Mouse (Mus musculus) monocyte, adult 59 days (primary cell): ENCODE data around the gene Msrb1. TPM values are rescaled to one million over a fixed set of nuclear protein-coding genes. Genes with fewer than 3 reads are reported as not detected.

Experiments used
- total RNA-seq, 2 experiments: library from RNA; stranded (reverse); gene quantifications; one replicate each; pipeline ENCODE4 v1.2.4; 2023

Gene Msrb1
- 100 to 1,000 TPM; 740 to 885 TPM for total RNA-seq

DNA sequence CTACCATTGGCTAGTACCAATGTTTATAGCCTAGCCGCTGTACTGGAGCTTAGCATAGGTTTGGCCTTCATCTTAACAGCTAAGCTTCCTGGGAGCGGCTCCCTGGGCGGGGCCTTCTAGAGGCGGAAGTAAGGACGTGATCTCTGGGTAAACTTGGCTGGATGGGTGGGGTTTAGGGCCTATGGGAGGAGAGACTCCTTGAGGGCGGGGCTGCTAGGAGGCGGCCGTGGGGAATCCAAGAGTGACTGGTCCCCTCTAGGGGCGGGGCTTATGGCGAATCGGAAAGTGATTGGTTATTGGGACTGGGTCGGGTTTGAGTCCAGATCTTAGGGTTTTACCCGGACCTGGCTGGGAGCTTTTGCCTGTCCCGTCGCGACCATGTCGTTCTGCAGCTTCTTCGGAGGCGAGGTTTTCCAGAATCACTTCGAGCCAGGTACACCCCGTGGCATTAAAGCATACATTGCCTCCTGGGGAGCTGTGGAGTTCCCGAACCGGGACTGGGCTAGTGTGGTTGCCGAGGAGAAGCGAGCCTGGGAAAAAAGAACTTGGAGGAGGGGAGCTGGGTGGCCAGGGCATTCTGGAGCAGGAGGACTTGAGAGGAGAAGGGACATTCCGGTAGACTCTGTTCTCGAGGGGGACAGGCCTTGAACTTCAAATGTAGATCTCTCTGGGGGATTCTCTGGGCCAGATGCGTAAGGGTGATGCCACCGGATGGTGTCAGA is at the start of gene Msrb1:
Gene Msrb1 (plus strand): TSS at position 313 of the 722 bp plus-strand sequence.

DNA sequence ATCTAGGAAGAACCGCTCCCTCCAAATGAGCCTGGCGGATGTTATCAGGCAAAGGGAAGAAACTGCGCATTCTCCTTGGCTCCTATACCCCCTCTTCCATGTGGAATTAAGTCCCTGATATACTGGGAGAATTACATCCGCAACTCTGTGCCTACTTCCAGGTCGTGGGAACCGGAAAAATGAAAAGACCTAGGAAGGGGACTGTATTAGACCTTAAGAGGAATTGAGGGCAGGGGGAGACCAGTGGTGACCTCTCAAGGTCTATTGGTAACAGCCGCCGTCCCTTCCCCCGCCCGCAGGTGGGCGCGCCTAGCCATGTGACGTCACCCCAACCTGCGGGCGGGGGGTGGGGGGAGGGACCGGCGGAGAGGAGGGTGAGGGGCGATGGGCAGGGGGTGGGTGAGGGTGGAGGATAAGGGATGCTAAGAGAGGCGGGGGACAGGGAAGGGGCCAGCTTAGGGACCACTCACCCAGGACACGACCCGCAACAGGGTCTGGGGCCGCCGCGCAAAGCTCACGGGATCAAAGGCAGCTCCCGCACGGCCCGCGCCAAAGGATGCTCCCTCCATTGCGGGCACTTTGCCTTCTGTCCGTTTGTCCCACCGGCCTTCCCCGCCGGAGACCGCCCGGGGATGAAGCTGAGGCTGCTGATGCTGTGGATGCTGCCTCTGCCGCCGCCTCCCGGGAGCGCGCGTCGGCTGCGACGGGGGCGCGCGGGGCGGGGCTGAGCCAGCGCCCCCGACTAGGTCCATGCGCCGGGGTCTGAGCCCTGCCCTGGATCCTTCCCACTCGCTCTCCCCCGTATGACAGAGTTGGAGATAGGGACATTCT is 47.0 kb upstream of the Msrb1 start, which contains the start of gene Syngr3:
Gene Syngr3 (minus strand): TSS at position 705 of the 831 bp plus-strand sequence.

DNA sequence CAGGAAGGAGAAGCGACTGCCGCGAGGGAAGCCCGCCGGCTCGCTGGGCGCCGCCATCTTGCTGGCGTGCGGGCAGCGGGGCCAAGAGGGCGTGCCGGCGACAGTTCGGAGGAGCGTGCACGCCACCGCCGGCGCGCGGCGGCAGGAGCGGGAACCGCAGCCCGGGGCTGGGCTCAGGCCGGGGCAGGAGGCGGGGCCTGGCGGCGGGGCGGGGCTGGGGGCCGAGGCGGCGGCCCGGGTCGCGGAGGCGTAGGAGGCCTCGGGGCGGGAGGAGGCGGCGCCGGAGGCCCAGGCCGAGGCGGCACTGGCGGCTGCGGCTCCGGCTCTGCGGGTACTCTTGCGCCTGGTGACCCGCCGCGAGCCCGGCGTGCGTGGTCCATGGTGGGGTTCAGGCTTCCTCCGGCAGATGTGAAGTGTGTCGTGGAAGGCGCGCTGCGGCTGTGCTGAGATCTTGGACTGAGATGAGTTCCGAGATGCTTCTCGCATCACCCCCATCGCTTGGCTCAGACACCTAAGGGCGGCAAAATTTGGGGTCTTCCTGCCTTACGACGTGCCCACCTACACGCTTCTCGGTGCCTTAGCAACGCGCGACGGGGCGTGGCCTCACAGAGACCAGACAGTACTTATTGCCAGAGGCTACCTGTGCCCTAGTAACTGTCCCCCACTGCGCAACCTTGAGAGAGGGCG is 40.3 kb upstream of the Msrb1 start, which contains the start of the genes Gfer and Noxo1:
Gene Gfer (minus strand): TSS at position 146 of the 687 bp plus-strand sequence.
Gene Noxo1 (plus strand): TSS at position 224 of the 687 bp plus-strand sequence.

DNA sequence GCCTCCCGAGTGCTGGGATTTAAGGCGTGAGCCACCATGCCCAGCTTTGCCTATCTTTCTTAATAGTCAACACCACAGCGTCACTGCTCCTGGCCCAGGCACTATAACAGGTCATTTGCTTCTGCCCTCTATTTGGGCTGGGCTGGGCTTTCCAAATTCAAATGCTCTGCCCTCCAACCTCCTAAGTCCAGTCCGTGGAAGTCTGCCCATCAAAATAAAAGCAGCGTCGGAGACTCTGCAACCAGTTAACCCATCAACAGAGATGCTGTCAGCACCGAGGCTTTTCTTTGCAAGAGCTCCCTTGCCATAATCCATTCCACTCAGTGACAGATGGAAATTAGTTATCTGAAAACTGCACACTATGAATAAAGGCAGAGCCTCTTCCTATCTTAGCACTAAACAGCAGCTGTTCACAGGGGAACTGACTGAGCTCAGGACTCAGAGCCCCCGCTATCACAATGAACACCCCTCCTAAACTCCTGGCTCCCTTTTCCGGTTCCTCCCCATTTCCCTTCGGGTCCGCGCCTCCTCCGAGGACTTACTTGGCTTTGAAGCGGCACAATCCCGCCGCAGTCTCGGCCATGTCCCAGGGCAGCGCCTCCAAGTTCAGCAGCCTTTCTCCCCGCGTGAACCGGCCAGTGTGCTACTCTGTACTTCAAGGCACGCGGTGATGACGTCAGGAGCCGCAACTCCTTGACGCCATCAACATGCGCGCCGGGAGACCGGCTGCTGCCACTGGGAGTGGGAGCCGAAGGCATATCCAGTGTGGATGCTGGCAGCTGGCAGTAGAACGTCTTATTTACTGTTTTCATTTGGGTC is 29.3 kb upstream of the Msrb1 start, which contains the start of gene Tbl3:
Gene Tbl3 (minus strand): TSS at position 679 of the 819 bp plus-strand sequence.

DNA sequence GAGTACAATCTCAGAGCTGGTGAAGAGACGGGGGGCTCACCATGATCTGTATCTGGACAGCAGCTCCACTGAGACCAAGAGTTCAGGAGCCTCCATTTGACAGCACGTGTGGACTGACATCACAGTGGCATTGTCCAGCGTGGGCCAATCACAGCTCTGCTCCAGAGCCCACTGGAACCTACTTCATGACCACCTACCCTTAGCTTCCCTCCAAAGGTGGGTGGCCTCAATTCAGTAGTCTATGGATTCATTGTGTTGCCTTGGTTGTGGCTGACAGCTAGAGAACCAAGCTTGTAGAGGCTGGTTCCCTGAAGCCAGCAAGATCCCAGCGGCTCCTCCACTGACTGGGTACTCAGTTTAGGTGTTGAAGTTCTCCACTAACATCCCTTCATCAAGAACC is 18.5 kb upstream of the Msrb1 start, which contains the start of the genes Rnf151 and Rps2:
Gene Rnf151 (minus strand): TSS at position 121 of the 400 bp plus-strand sequence.
Gene Rps2 (plus strand): TSS at position 174 of the 400 bp plus-strand sequence.

DNA sequence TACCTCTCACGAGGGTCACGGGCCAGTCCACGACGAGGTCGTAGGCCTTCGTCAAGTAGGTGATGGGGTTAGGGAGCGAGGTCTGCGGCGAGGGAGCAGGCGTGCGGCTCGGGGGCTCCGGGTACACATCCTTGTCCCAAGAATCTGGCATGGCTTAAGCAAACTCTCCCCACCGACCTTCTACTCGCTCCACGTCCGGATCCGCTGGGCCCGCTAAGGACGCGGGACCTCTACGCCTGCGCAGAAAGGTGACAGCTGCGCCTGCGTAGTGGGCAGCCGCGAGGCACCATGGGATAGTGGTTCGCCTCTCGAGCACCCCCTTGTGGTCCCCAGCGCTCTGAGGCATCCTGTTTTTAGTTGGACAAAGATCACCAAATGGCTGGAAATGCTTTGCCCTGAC is 12.3 kb upstream of the Msrb1 start, which contains the start of gene Ndufb10:
Gene Ndufb10 (minus strand): TSS at position 295 of the 400 bp plus-strand sequence.

DNA sequence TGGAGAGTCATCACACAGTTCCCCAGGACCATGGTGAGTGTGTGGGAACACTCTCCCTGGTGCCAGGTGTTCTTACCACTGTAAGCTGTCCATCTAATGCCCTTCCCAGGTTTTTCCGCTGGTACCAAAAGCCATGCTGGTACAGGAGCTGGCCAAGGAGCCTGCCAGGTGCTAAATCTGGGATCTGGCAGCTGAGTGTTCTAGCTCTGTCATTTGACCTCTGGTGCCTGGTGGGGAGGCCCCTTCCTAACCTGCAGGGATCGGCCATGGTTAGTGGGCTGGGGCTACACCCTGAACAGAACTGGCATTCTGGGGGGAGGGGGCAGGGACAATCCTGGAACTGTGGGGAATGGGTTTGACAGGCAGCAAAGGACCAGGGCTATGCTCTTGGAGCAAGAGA is 8.8 kb upstream of the Msrb1 start, which contains the start of gene Rpl3l:
Gene Rpl3l (plus strand): TSS at position 203 of the 400 bp plus-strand sequence.

DNA sequence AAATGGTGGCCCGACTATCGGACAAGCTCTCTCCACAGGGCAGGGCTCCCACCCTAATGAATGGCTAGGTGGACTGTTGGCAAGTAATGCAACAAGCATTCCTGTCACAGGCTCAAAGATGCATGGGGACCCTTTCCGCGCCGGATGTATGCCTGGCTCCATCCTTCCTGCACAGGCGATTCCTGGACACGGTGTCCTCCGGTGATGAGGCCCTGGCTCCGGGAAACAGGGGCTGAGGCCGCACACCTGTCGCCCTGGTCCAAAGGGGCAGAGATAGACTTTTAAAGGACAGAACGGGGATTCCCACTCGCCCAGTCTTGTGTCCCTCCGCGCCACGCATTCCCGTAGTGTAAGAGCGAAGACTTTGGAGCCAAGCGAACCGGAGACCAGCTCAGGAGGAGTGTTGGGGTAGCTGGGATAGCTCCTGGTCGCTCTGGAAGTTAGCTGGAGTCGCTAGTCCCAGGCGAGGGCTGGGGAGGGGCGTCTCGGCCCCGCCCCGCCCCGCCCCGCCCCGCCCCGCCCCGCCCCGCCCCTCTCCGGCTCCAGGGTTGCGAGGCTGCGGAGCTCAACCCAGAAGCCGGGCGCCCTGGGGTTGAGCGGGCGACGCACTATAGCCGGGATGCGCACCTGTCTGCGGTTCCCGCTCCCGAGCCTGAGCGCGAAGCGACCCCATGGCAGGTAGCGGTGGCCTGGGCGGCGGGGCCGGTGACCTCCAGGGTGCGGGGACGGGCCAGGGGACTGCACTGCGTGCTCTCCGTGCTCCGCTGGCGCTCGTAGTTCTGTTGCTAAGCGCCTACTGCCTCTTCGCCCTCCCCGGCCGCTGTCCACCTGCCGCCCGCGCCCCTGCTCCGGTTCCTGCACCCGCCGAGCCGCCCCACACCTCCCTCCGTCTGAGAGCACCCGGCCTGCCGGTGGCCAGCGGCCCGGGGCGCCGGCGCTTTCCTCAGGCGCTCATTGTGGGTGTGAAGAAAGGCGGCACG is 16.3 kb downstream of the Msrb1 start, which contains the start of gene Hs3st6:
Gene Hs3st6 (plus strand): TSS at position 574 of the 980 bp plus-strand sequence.

Other genes with a start within 250 kb of the Msrb1 start
- gene Caskin1, start 248.0 kb upstream of the Msrb1 start, total RNA-seq, result not detected
- gene Traf7, start 208.7 kb upstream of the Msrb1 start, total RNA-seq, result 100 to 1,000 TPM; 141 to 154 TPM
- gene Rab26, start 202.4 kb upstream of the Msrb1 start, total RNA-seq, result 1 to 10 TPM in 1 of 2 experiments, under 1 TPM in 1; 0.58 to 1.6 TPM
- gene Pkd1, start 186.8 kb upstream of the Msrb1 start, total RNA-seq, result 10 to 100 TPM; 41.4 to 46.0 TPM
- 10 to 100 TPM; 68.8 to 75.5 TPM for gene Tsc2, start 104.0 kb upstream of the Msrb1 start, total RNA-seq
- 1 to 10 TPM; 1.7 to 2.5 TPM for gene Nthl1, start 104.0 kb upstream of the Msrb1 start, total RNA-seq
- gene Slc9a3r2, start 86.3 kb upstream of the Msrb1 start, total RNA-seq, result 1 to 10 TPM; 2.1 to 2.9 TPM
- gene Npw, start 78.2 kb upstream of the Msrb1 start, total RNA-seq, result not detected
- gene Zfp598, start 67.0 kb upstream of the Msrb1 start, total RNA-seq, result 10 to 100 TPM; 46.6 to 48.8 TPM
- gene Syngr3, start 46.7 kb upstream of the Msrb1 start, total RNA-seq, result not detected
- gene Gfer, start 40.5 kb upstream of the Msrb1 start, total RNA-seq, result 10 to 100 TPM; 15.5 to 18.1 TPM
- gene Noxo1, start 40.4 kb upstream of the Msrb1 start, total RNA-seq, result 1 to 10 TPM; 3.4 to 5.3 TPM
- gene Tbl3, start 29.0 kb upstream of the Msrb1 start, total RNA-seq, result 10 to 100 TPM; 16.1 to 22.1 TPM
- gene Rnf151, start 18.6 kb upstream of the Msrb1 start, total RNA-seq, result not detected
- 100 to 1,000 TPM; 714 to 754 TPM for gene Rps2, start 18.5 kb upstream of the Msrb1 start, total RNA-seq
- gene Ndufb10, start 12.2 kb upstream of the Msrb1 start, total RNA-seq, result 100 to 1,000 TPM in 1 of 2 experiments, 10 to 100 TPM in 1; 70.4 to 102 TPM
- 1 to 10 TPM; 1.6 to 3.7 TPM for gene Rpl3l, start 8.8 kb upstream of the Msrb1 start, total RNA-seq
- not detected for gene Hs3st6, start 16.3 kb downstream of the Msrb1 start, total RNA-seq
- gene Meiob, start 67.6 kb downstream of the Msrb1 start, total RNA-seq, result not detected
- gene Hagh, start 103.5 kb downstream of the Msrb1 start, total RNA-seq, result 10 to 100 TPM; 46.8 to 63.2 TPM
- gene Fahd1, start 113.7 kb downstream of the Msrb1 start, total RNA-seq, result 1 to 10 TPM; 2.6 TPM
- 1 to 10 TPM in 1 of 2 experiments, under 1 TPM in 1; 0.84 to 1.5 TPM for gene Igfals, start 129.4 kb downstream of the Msrb1 start, total RNA-seq
- gene Nubp2, start 149.7 kb downstream of the Msrb1 start, total RNA-seq, result 10 to 100 TPM; 60.0 to 60.2 TPM
- gene Spsb3, start 150.0 kb downstream of the Msrb1 start, total RNA-seq, result 10 to 100 TPM; 26.4 to 26.5 TPM
- gene Eme2, start 158.4 kb downstream of the Msrb1 start, total RNA-seq, result 10 to 100 TPM; 23.1 to 23.8 TPM
- 10 to 100 TPM; 22.5 to 29.5 TPM for gene Mrps34, start 158.5 kb downstream of the Msrb1 start, total RNA-seq
- 10 to 100 TPM; 23.7 to 24.7 TPM for gene Nme3, start 159.9 kb downstream of the Msrb1 start, total RNA-seq
- 100 to 1,000 TPM; 122 to 126 TPM for gene Mapk8ip3, start 200.3 kb downstream of the Msrb1 start, total RNA-seq
- 10 to 100 TPM; 21.5 to 28.3 TPM for gene Jpt2, start 224.0 kb downstream of the Msrb1 start, total RNA-seq